Mouse (Mus musculus): ENCODE data around the gene Fam102a.

DNA sequence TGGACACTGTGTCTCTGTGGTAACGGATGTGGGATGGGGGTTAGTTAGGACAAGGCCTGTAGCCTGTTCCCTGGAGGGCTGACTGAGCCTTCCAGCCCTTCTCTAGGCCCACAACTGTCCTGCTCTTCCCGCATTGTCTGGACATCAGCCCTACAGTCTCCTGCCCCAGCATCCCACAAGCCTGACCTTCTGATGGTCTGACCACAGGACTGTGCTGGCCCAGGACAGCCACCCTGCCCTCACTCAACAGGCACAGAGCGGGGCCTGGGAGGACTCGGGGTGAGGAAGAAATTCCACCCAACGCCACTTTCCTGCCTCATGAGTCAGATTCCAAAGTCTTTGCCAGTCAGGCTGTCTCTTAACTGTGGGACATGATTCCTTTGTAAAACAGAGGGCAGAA is 62.6 kb downstream of the Fam102a start:
- TF ChIP-seq EP300 (IDR thresholded peaks at IDR 0.05; ENCODE audit: insufficient read depth, low read depth, low read length): no peak
- TF ChIP-seq POLR2A (IDR thresholded peaks at IDR 0.05; ENCODE audit: insufficient read depth, low read depth, low read length): no peak
